Mouse (Mus musculus) neural tube, embryonic 12.5 days (tissue): ENCODE data around the gene Rif1. TPM values are rescaled to one million over a fixed set of nuclear protein-coding genes. Genes with fewer than 3 reads are reported as not detected.
"Not testable (repeated sequence)": the region's sequence is repeated elsewhere in the genome, so short reads cannot be mapped to it uniquely, and the experiment has no call there.

ENCODE experiments used
- ATAC-seq: fragments of 200-750 bp; cut with Nextera tagmentation; 2 replicates; pipeline ENCODE4 v1.8.0; 2017; ENCODE audit warnings: low read depth, mild to moderate bottlenecking, moderate TSS enrichment, moderate library complexity; ENCODE audit not compliant: low FRiP score
- H3K27ac ChIP-seq: fragments of 300-500 bp; sonication (generic); 2 replicates; pipeline ENCODE4 v1.5.1; 2016
- H3K27me3 ChIP-seq: fragments of 300-500 bp; sonication (generic); replicated peaks from 2 replicates; pipeline ENCODE4 v1.6.1; 2016; ENCODE audit warnings: mild to moderate bottlenecking
- H3K36me3 ChIP-seq: fragments of 300-500 bp; sonication (generic); 2 replicates; pipeline ENCODE4 v1.6.1; 2016; ENCODE audit warnings: mild to moderate bottlenecking
- H3K4me1 ChIP-seq: fragments of 300-500 bp; sonication (generic); 2 replicates; pipeline ENCODE4 v1.6.1; 2016
- H3K4me2 ChIP-seq: fragments of 300-500 bp; sonication (generic); replicated peaks from 2 replicates; pipeline ENCODE4 v1.6.1; 2016; ENCODE audit warnings: mild to moderate bottlenecking
- H3K4me3 ChIP-seq: fragments of 300-500 bp; sonication (generic); 2 replicates; pipeline ENCODE4 v1.5.1; 2016
- H3K9ac ChIP-seq: fragments of 300-500 bp; sonication (generic); 2 replicates; pipeline ENCODE4 v1.6.1; 2016; ENCODE audit warnings: mild to moderate bottlenecking
- H3K9me3 ChIP-seq: fragments of 300-500 bp; sonication (generic); 2 replicates; pipeline ENCODE4 v1.6.1; 2016; ENCODE audit warnings: mild to moderate bottlenecking
- WGBS: fragments of 180-500 bp; shearing (Covaris S2); methylation state at CpG from one replicate; pipeline ENCODE4 v1.1.7; 2016; 5-methylcytosine and 5-hydroxymethylcytosine counted together
- polyA plus RNA-seq: library from polyadenylated mRNA; unstranded; fragments of >200 nt; fragmentation: Nextera tagmentation; extraction: Ambion mirVana; gene quantifications from 2 replicates; pipeline ENCODE4 v1.2.1, GENCODE M21; 2016

The Rif1 gene
- polyA plus RNA-seq, 1 experiment from 2014 or later, result 41.3 TPM

GRCm38 (mm10) chr2:52073141-52073904 is 691 bp downstream of the Rif1 start:
- H3K27me3 ChIP-seq, result no peaks in the 10 kb centered on the region
- peaks cover 15% of the 10 kb centered on the region for H3K36me3 ChIP-seq
- WGBS, result 1% methylated on average over 56 of the region's 56 CpGs
- H3K4me1 ChIP-seq, result peaks cover 11% of the 10 kb centered on the region
- H3K4me3 ChIP-seq, result peak overlapping the region; percentile 96
- peak overlapping the region; percentile 85 for H3K9ac ChIP-seq
- ATAC-seq, result no peak; the same call in 1 of the 2 replicates
- H3K27ac ChIP-seq, result peak overlapping the region; percentile 57; the same call in 1 of the 2 replicates
- H3K9me3 ChIP-seq, result no peaks in the 10 kb centered on the region
- peak overlapping the region; percentile 73 for H3K4me2 ChIP-seq

GRCm38 (mm10) chr2:52078666-52079065 is 6.0 kb downstream of the Rif1 start:
- Histone ChIP-seq H3K9ac (no peak overlapping the region), H3K9me3 (no peaks in the 10 kb centered on the region), H3K36me3 (peaks cover 38% of the 10 kb centered on the region), H3K4me1 (peaks cover 5% of the 10 kb centered on the region), H3K27me3 (no peaks in the 10 kb centered on the region), H3K4me3 (no peak overlapping the region), H3K27ac (no peak overlapping the region), H3K4me2 (no peak overlapping the region)
- WGBS, result 100% methylated on average over 2 of the region's 2 CpGs
- no peak for ATAC-seq

GRCm38 (mm10) chr2:52084013-52084412 is 11.4 kb downstream of the Rif1 start:
- H3K4me2 ChIP-seq, result no peak overlapping the region
- no peaks in the 10 kb centered on the region for H3K4me1 ChIP-seq
- no peaks in the 10 kb centered on the region for H3K9me3 ChIP-seq
- H3K36me3 ChIP-seq, result peaks cover 42% of the 10 kb centered on the region
- no peak for ATAC-seq
- H3K27ac ChIP-seq, result no peak overlapping the region
- H3K27me3 ChIP-seq, result no peaks in the 10 kb centered on the region
- no peak overlapping the region for H3K4me3 ChIP-seq
- no peak overlapping the region for H3K9ac ChIP-seq
- WGBS, result 95% methylated on average over 3 of the region's 3 CpGs

GRCm38 (mm10) chr2:52084571-52084970 is 11.9 kb downstream of the Rif1 start:
- Histone ChIP-seq H3K27ac (no peak overlapping the region), H3K36me3 (peaks cover 46% of the 10 kb centered on the region), H3K4me2 (no peak overlapping the region), H3K4me1 (no peaks in the 10 kb centered on the region), H3K9me3 (no peaks in the 10 kb centered on the region), H3K4me3 (no peak overlapping the region), H3K27me3 (no peaks in the 10 kb centered on the region), H3K9ac (no peak overlapping the region)
- ATAC-seq, result no peak
- 94% methylated on average over 2 of the region's 2 CpGs for WGBS

GRCm38 (mm10) chr2:52114086-52114485 is 41.5 kb downstream of the Rif1 start:
- no peak overlapping the region for H3K9ac ChIP-seq
- H3K4me3 ChIP-seq, result no peak overlapping the region
- H3K36me3 ChIP-seq, result peaks cover 67% of the 10 kb centered on the region
- no peak overlapping the region for H3K4me2 ChIP-seq
- ATAC-seq, result no peak
- H3K9me3 ChIP-seq, result no peaks in the 10 kb centered on the region
- no peak overlapping the region for H3K27ac ChIP-seq
- 90% methylated on average over 1 of the region's 1 CpGs for WGBS
- H3K4me1 ChIP-seq, result no peaks in the 10 kb centered on the region
- H3K27me3 ChIP-seq, result no peaks in the 10 kb centered on the region

GRCm38 (mm10) chr2:52131370-52131769 is 58.7 kb downstream of the Rif1 start:
- not testable (repeated sequence) for ATAC-seq, H3K4me1 ChIP-seq, H3K9ac ChIP-seq, H3K4me3 ChIP-seq, H3K9me3 ChIP-seq, H3K27me3 ChIP-seq, H3K27ac ChIP-seq, H3K4me2 ChIP-seq
- WGBS, result 97% methylated on average over 20 of the region's 20 CpGs
- peaks cover 22% of the 10 kb centered on the region for H3K36me3 ChIP-seq

GRCm38 (mm10) chr2:52133351-52133750 is 60.7 kb downstream of the Rif1 start:
- ATAC-seq, result no peak
- WGBS, result 97% methylated on average over 2 of the region's 2 CpGs
- H3K9me3 ChIP-seq, result no peaks in the 10 kb centered on the region
- H3K36me3 ChIP-seq, result peaks cover 20% of the 10 kb centered on the region
- H3K4me3 ChIP-seq, result no peak overlapping the region
- H3K27ac ChIP-seq, result no peak overlapping the region
- H3K9ac ChIP-seq, result no peak overlapping the region
- no peaks in the 10 kb centered on the region for H3K4me1 ChIP-seq
- no peak overlapping the region for H3K4me2 ChIP-seq
- no peaks in the 10 kb centered on the region for H3K27me3 ChIP-seq

GRCm38 (mm10) chr2:52153064-52153463 is 80.4 kb downstream of the Rif1 start:
- Histone ChIP-seq H3K4me1 (no peaks in the 10 kb centered on the region), H3K4me2 (no peak overlapping the region)
- ATAC-seq, result no peak

GRCm38 (mm10) chr2:52169243-52170005 is 96.8 kb downstream of the Rif1 start:
- no peak overlapping the region for H3K9ac ChIP-seq
- no peak for ATAC-seq
- H3K9me3 ChIP-seq, result no peaks in the 10 kb centered on the region
- no peak overlapping the region for H3K4me2 ChIP-seq
- H3K36me3 ChIP-seq, result no peaks in the 10 kb centered on the region
- no peaks in the 10 kb centered on the region for H3K27me3 ChIP-seq
- no peak overlapping the region for H3K27ac ChIP-seq
- no peaks in the 10 kb centered on the region for H3K4me1 ChIP-seq
- H3K4me3 ChIP-seq, result no peak overlapping the region
- WGBS, result 92% methylated on average over 7 of the region's 7 CpGs

More at GRCm38 (mm10) chr2:52153064-52153463, 80.4 kb downstream of the Rif1 start:
- Histone ChIP-seq H3K27ac (no peak overlapping the region), H3K4me3 (no peak overlapping the region), H3K27me3 (no peaks in the 10 kb centered on the region), H3K36me3 (no peaks in the 10 kb centered on the region), H3K9ac (no peak overlapping the region), H3K9me3 (no peaks in the 10 kb centered on the region)
- WGBS, result 81% methylated on average over 3 of the region's 3 CpGs

Other genes starting within 250 kb of the Rif1 start
- 5.7 and 7.2 TPM in 2 replicates for gene Rbm43, start 137.7 kb upstream of the Rif1 start, polyA plus RNA-seq
- 7.0 and 7.3 TPM in 2 replicates for gene Nmi, start 99.3 kb upstream of the Rif1 start, polyA plus RNA-seq
- 18.1 and 18.2 TPM in 2 replicates for gene Tnfaip6, start 34.8 kb upstream of the Rif1 start, polyA plus RNA-seq